Mouse (Mus musculus) adrenal gland (tissue): ENCODE results near the gene D17H6S53E.

Experiments
- intact Hi-C: fragments of 180-260 bp; cut with DNase I; formaldehyde crosslinking; loops from one replicate; pipeline ENCODE4 v1.15.1; 2025

D17H6S53E gene

GRCm38 (mm10) chr17:35131038-35131437 is 4.9 kb downstream of the D17H6S53E start:
- intact Hi-C loops: no loop called here

DNA sequence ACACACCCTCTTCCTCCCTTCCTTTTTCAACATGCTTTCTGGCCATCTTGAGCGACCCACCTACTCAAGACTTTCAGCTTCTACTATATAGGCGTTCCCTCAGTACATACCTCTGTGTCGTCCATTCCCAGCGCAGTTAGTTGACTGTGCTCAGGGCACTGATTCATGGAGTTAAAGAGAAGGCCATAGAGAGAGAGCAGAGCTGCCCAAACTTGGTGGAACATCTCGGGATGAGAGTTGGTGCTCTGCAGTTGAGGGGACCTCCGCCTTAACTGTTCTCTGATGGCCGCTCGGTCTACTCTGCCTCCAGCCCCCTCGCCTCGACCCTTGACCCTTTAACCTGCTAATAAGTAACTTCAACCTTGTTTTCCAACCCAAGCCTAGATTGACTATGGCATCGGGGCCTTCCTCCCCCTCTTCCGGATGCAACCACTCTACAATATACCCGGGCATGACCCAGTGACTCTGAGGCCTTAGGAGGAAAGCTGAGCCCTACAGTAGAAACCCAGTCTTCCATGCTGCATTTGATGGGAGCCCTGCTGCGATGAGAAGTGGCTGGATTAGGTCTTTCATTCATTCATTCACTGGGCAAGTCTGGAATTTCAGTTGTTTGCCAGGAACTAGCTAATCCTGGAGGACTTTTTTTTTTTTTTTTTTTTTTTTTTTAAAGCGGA is 5.5 kb downstream of the D17H6S53E start, which contains the start of gene Apom:
Gene Apom, minus strand, starts transcription at position 551 of the 674 bp plus-strand sequence.
- intact Hi-C loops: no loop called here

DNA sequence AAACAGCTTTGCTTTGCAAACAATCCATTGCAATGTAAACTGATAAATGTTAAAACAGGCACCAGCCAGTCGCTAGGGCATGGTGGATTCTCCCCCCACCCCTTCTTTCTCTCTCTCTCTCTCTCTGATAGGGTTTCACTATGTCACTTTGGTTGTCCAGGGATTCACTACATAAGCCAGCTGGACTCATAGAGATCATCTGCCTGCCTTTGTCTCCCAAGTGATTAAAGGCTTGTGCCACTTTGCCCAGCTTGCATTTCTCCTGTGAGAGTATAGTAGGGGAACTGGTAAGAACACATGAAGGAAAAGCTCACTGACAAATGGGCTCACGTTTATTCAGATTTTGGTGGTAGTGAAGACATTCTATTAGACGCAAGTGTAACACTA is 6.0 kb downstream of the D17H6S53E start:
- intact Hi-C loops: no loop called here

DNA sequence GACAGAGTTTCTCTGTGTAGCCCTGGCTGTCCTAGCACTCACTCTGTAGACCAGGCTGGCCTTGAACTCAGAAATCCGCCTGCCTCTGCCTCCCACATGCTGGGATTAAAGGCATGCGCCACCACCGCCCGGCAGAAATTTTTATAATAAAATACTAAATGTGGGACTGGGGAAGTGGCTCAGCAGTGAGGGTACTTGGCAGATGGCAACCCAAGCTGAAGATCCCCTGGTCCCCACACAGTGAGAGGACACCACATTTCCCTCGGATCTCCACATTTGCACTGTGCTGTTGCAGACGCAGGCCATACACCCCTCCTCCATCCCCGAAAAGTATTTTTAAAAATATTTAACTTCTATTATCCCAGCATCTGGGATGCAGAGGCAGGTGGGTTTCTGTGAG is 7.3 kb downstream of the D17H6S53E start:
- intact Hi-C loops: no loop called here

DNA sequence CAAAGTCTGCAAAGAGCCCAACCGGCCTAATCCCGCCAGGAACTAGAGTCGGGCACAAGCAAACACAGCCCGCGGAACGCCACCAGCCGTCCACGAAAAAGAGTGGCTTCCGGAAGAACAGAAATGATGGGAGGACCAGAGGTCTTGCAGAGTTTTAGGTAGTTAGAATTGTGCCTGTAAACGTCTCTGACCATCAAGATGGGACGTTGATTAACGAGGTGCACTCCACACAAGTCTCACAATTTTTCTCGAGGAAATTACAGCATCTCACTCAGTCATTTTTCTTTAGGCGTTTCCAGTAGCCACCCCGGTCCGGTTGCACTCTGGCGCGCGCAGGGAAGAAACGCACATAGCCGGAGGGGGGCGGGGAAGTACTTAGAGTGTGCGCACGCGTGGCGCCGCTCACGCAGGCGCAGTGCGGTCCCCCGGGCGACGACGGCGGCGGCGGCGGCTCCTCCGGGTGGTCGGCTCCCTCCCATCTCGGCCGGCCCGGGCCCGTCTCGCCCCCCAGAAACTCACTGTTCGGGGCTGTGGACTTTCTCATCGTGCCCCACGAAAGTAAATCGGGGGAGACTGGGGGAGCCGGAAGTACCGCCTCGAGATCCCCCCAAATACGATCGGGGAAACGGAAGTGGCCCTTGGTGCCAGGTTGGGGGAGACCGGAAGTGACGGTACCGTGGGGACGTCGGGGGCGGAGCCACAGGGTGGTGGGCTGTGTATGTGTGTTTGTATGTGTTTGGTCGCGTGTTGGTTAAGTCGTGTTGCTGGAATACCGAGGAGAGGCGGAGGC is 8.8 kb downstream of the D17H6S53E start, which contains the start of gene Bag6:
Gene Bag6, plus strand, starts transcription at position 378 of the 790 bp plus-strand sequence.
- intact Hi-C loops: no loop called here

DNA sequence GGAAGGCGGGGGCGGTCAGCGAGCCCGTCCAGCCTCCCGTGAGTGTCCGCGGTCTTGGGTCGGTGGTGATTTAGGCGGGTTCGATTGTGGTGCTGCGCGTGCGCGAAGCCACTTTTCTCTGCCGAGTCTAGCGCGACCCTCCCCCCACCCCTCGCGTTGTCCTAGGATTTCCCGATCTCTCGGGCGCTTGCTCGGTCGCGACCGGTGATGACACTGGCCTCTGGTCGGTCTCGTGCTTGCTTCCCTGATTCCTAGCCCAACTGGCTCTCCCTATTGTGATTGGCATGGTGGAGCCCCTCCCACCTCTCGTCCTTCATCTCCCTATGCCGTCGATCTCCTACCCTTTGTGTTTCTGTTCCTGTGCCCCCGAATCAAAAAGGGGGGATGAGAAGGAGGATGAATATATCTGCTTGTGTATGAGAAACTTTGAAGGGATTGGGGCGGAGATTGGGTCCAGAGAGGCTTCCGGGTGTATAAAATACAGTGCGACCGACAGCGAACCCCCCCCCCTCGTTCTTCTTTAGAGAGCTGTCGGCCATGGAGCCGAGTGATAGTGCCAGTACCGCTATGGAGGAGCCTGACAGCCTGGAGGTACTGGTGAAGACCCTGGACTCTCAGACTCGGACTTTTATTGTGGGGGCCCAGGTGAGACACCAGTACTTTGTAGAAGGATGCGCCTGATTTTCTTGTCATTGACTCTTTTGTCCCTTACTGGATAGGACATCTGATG is 9.6 kb downstream of the D17H6S53E start:
- intact Hi-C loops: no loop called here

GRCm38 (mm10) chr17:35139269-35139668 is 13.1 kb downstream of the D17H6S53E start:
- intact Hi-C loops: no loop called here

DNA sequence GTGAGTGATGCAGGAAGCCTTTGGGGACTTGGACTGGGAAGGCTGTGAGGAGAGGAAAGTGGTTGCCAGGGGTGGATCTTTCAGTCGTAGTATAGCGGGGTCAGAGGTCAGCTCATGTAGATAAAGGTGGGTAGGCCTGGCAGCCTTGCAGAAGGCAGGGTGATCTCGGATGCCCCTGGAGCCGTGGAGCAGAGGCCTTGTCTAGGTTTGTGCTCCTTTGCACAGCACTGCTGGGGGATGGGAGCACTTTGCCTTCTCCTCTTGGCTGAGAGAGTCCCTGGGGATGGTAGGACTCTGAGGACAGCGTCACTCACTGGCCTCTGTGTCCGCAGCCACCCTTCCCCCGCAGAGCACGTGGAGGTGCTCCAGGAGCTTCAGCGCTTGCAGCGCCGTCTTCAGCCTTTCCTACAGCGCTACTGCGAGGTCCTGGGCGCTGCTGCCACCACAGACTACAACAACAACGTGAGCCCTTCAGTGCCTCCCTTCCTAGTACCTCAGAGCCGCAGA is 14.4 kb downstream of the D17H6S53E start:
- intact Hi-C loops: no loop called here

GRCm38 (mm10) chr17:35141971-35142370 is 15.8 kb downstream of the D17H6S53E start:
- intact Hi-C loops: no loop called here

GRCm38 (mm10) chr17:35146139-35146538 is 20.0 kb downstream of the D17H6S53E start:
- intact Hi-C loops: no loop called here

DNA sequence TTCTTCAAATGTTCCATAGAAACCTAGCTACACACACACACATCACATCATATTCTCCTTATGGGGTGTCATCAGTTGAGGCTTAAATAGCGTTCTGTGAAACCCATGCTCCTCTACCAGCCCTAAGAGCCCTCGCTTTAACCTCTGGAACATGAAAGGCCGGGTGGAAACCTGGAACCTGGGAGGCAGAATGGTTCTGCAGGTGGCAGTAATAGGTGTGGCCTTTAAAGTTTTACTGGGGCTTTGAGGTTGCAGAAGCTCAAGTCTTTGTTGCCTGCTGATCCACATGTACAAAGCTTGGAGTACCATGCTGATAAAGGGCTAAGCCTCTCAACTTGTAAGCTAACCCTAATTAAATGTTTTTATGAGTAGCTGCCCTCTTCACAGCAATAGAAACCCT is 21.2 kb downstream of the D17H6S53E start:
- intact Hi-C loops: no loop called here

- intact Hi-C loops: no loop called here
Measured at GRCm38 (mm10) chr17:35147922-35148639, 21.9 kb downstream of the D17H6S53E start.

DNA sequence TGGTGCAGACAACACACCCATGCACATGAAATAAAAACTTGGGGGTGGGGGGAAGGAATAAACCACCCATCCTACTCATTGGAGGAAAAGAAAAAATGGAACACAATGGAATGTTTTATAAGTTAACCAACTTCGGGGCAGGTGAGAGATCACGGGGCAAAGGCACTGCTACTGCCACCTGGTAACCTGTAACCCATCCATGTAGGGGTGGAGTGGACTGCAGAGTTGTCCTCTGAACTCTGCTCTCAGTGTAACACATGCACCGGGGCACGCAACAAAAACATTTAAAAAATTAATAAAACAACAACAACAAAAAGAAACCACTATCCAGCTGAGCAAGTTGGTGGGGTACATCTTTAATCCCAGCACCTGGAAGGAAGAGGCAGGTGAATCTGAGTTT is 25.9 kb downstream of the D17H6S53E start:
- intact Hi-C loops: no loop called here

- intact Hi-C loops: no loop called here
Measured at GRCm38 (mm10) chr17:35153077-35153476, 26.9 kb downstream of the D17H6S53E start.

DNA sequence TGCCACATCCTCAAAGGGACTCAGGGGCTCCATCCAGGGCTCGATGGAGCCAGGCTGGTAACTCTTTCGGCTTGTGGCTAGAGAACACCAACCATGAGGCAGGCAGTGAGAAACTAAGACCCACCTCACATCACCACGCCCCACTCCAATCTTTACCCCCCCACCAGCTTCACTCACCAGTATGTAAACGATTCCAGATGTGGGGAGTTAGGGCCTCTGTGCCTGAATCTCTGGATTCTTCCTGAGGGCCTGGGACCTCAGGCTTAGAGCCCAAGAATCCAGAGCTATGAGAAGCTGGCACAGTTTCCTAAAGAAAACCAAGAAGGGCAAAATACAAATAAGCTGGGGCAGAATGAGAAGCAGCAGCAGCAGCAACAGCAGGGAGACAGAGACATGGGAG is 27.8 kb downstream of the D17H6S53E start:
- intact Hi-C loops: no loop called here

- intact Hi-C loops: no loop called here
Measured at GRCm38 (mm10) chr17:35154616-35155015, 28.4 kb downstream of the D17H6S53E start.

GRCm38 (mm10) chr17:35155451-35155850 is 29.3 kb downstream of the D17H6S53E start:
- intact Hi-C loops: no loop called here

DNA sequence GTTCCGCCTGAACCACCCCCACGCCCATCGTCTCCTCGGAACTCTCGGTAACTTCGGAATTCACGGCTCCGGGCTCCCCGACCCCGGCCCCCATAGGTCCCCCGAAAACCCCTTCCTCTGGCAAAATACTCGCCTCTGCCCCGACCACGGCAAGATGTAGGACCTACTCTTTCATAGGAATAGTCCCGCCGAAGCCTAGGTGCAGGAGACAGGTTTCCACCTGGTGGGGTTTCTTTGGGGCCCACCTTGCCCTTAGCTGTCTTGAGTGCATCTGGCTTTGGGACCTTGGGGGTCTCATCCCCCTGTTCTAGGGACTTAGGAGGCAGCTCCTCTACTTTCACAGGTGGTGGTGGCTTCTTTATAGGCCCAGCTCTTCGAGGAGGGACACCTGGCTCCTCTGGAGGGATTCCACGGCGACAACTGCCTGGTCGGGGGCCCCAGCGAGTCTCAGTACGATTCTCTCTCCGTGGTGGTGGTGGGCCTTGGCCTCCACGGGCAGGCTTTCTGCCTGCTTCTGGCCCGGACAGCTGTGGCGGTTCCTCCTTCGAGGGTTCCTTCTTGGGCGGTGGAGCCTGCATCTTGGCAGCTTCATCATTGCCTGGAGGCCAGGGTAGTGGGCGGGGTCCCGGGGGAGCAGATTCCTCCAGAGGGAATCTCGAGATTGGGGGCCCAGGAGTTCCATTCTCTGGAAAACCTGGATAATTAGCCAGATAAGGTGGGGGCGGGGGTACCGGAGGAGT is 30.5 kb downstream of the D17H6S53E start:
- intact Hi-C loops: no loop called here

GRCm38 (mm10) chr17:35157254-35157653 is 31.1 kb downstream of the D17H6S53E start:
- intact Hi-C loops: no loop called here

DNA sequence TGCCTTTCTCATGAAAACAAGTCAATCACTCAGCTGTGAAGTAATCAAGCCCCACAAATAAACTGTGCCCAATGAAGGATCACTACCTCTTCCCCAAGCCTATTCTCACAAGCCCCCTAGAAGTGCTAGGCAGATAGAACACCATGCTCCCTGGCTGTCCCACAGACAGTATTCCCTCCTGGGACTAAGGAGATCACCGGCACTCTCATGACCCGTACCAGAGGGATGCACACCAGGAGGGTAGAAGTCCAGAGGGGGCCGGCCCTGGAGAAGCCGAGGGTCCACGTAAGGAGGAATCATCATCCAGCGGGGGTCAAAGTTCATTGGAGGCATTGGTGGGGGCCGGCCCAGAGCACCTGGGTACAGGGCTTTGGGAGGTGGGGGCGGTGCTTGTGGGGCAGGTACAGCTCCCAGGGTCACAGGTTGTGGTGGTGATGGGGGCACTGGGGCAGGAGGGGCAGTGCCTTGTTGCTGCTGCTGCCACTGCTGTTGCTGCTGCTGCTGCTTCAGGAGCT is 31.5 kb downstream of the D17H6S53E start:
- intact Hi-C loops: no loop called here
